Mouse (Mus musculus): ENCODE measurements at regions not wholly inside any gene's neighbourhood (a gene's known extent, or its start where the extent isn't known, plus 50 kb on each side); places are given as distances from the start of the nearest gene placed in this dataset.

- Histone ChIP-seq H3K9me3 (replicated peaks) (no peaks in the 10 kb centered on the region), H3K9ac (replicated peaks) (no peak overlapping the region), H3K4me3 (replicated peaks) (no peak overlapping the region), H3K4me2 (no peak overlapping the region), H3K4me1 (no peaks in the 10 kb centered on the region), H3K27me3 (replicated peaks) (no peaks in the 10 kb centered on the region), H3K27ac (replicated peaks) (no peak overlapping the region), H3K36me3 (no peaks in the 10 kb centered on the region)
- ATAC-seq (ENCODE audit: low FRiP score): no peak
Observed at GRCm38 (mm10) chr8:53096272-53096784, 415.2 kb upstream of the Aga start.

- ATAC-seq (ENCODE audit: low FRiP score): no peak
- Histone ChIP-seq H3K4me2 (no peak overlapping the region), H3K9me3 (replicated peaks) (no peaks in the 10 kb centered on the region), H3K27ac (replicated peaks) (no peak overlapping the region), H3K4me1 (no peaks in the 10 kb centered on the region), H3K36me3 (no peaks in the 10 kb centered on the region), H3K4me3 (replicated peaks) (no peak overlapping the region), H3K9ac (replicated peaks) (no peak overlapping the region), H3K27me3 (replicated peaks) (no peaks in the 10 kb centered on the region)
- WGBS: 39% methylated on average over 6 of the region's 6 CpGs
Observed at GRCm38 (mm10) chr8:53140041-53140440, 371.5 kb upstream of the Aga start.

GRCm38 (mm10) chr8:53148915-53149314 lies 362.6 kb upstream of the Aga start:
- no peak overlapping the region for H3K27ac ChIP-seq (replicated peaks)
- H3K36me3 ChIP-seq: no peaks in the 10 kb centered on the region
- H3K4me1 ChIP-seq: no peaks in the 10 kb centered on the region
- 37% methylated on average over 2 of the region's 2 CpGs for WGBS
- H3K9ac ChIP-seq (replicated peaks): no peak overlapping the region
- H3K4me3 ChIP-seq (replicated peaks): no peak overlapping the region
- ATAC-seq (ENCODE audit: low FRiP score): no peak
- H3K4me2 ChIP-seq: no peak overlapping the region
- no peaks in the 10 kb centered on the region for H3K9me3 ChIP-seq (replicated peaks)
- no peaks in the 10 kb centered on the region for H3K27me3 ChIP-seq (replicated peaks)

- 80% methylated on average over 3 of the region's 3 CpGs for WGBS
- Histone ChIP-seq H3K9me3 (replicated peaks) (no peaks in the 10 kb centered on the region), H3K4me3 (replicated peaks) (no peak overlapping the region), H3K36me3 (no peaks in the 10 kb centered on the region), H3K4me2 (no peak overlapping the region), H3K27me3 (replicated peaks) (no peaks in the 10 kb centered on the region), H3K27ac (replicated peaks) (no peak overlapping the region), H3K9ac (replicated peaks) (no peak overlapping the region), H3K4me1 (no peaks in the 10 kb centered on the region)
- ATAC-seq (ENCODE audit: low FRiP score): no peak
Observed at GRCm38 (mm10) chr8:53164017-53164416, 347.5 kb upstream of the Aga start.

- ATAC-seq (ENCODE audit: low FRiP score): peak; percentile 87
- no peaks in the 10 kb centered on the region for H3K4me1 ChIP-seq
- 47% methylated on average over 5 of the region's 5 CpGs for WGBS
Observed at GRCm38 (mm10) chr8:53171694-53172299, 339.7 kb upstream of the Aga start.

GRCm38 (mm10) chr8:53192519-53192918 lies 319.0 kb upstream of the Aga start:
- Histone ChIP-seq H3K4me2 (no peak overlapping the region), H3K4me1 (no peaks in the 10 kb centered on the region), H3K9me3 (replicated peaks) (no peaks in the 10 kb centered on the region), H3K27ac (replicated peaks) (no peak overlapping the region), H3K36me3 (no peaks in the 10 kb centered on the region), H3K4me3 (replicated peaks) (no peak overlapping the region), H3K27me3 (replicated peaks) (no peaks in the 10 kb centered on the region), H3K9ac (replicated peaks) (no peak overlapping the region)
- ATAC-seq (ENCODE audit: low FRiP score): no peak
- 63% methylated on average over 1 of the region's 1 CpGs for WGBS

More at GRCm38 (mm10) chr8:53171694-53172299, 339.7 kb upstream of the Aga start:
- no peak overlapping the region for H3K27ac ChIP-seq (replicated peaks)
- no peaks in the 10 kb centered on the region for H3K36me3 ChIP-seq
- H3K27me3 ChIP-seq (replicated peaks): no peaks in the 10 kb centered on the region
- no peaks in the 10 kb centered on the region for H3K9me3 ChIP-seq (replicated peaks)
- no peak overlapping the region for H3K4me3 ChIP-seq (replicated peaks)
- H3K9ac ChIP-seq (replicated peaks): no peak overlapping the region
- no peak overlapping the region for H3K4me2 ChIP-seq

- H3K27me3 ChIP-seq (replicated peaks): no peaks in the 10 kb centered on the region
- no peak overlapping the region for H3K4me2 ChIP-seq
- no peaks in the 10 kb centered on the region for H3K36me3 ChIP-seq
- H3K9me3 ChIP-seq (replicated peaks): no peaks in the 10 kb centered on the region
- H3K4me1 ChIP-seq: no peaks in the 10 kb centered on the region
- no peak overlapping the region for H3K9ac ChIP-seq (replicated peaks)
- ATAC-seq (ENCODE audit: low FRiP score): no peak
- no peak overlapping the region for H3K27ac ChIP-seq (replicated peaks)
- H3K4me3 ChIP-seq (replicated peaks): no peak overlapping the region
- 86% methylated on average over 5 of the region's 5 CpGs for WGBS
Observed at GRCm38 (mm10) chr8:53222194-53222593, 289.3 kb upstream of the Aga start.

Measured in neural tube, embryonic 15.5 days (tissue).